Mouse (Mus musculus): ENCODE results near the gene Fmn2.

Gene Fmn2

GRCm38 (mm10) chr1:174501661-174502030 lies at the start of gene Fmn2:
Gene Fmn2 (plus strand): TSS chr1:174501825.
- no peak for DNase-seq (ENCODE audit: low read depth in 2 of 2, low spot score in 2 of 2)

GRCm38 (mm10) chr1:174455100-174455499 lies 46.5 kb upstream of the Fmn2 start:
- no peak for DNase-seq (ENCODE audit: low read depth in 2 of 2, low spot score in 2 of 2)

GRCm38 (mm10) chr1:174465385-174465784 lies 36.2 kb upstream of the Fmn2 start:
- DNase-seq (ENCODE audit: low read depth in 2 of 2, low spot score in 2 of 2) = no peak

- no peak for DNase-seq (ENCODE audit: low read depth in 2 of 2, low spot score in 2 of 2)
These were observed 35.4 kb upstream of the Fmn2 start for GRCm38 (mm10) chr1:174466240-174466639.

- no peak for DNase-seq (ENCODE audit: low read depth in 2 of 2, low spot score in 2 of 2)
These were observed 31.9 kb upstream of the Fmn2 start for GRCm38 (mm10) chr1:174469736-174470135.

DNA sequence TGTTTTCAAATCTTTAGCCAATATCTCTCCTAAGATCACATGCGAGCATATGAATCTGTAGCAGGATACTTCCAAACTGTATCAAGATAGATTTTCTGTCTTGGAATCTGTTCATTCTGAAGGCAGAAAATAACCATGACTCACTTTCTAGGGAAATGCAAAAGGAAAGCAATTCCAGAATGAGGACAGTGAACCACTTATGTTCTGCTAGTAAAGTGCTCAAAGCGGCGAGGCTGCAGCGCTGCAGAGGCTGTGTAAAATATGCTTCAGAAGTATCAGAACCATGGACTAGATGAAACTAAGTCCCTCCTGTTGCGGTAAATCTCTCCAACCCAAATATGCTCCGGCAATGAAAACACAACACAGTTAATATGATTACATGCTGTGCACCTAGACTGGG lies 19.1 kb upstream of the Fmn2 start:
- DNase-seq (ENCODE audit: low read depth in 2 of 2, low spot score in 2 of 2) = no peak

- DNase-seq (ENCODE audit: low read depth in 2 of 2, low spot score in 2 of 2) = no peak
These were observed 1.6 kb upstream of the Fmn2 start for GRCm38 (mm10) chr1:174500064-174500463.

GRCm38 (mm10) chr1:174501011-174501410 lies 614 bp upstream of the Fmn2 start:
- no peak for DNase-seq (ENCODE audit: low read depth in 2 of 2, low spot score in 2 of 2)

DNA sequence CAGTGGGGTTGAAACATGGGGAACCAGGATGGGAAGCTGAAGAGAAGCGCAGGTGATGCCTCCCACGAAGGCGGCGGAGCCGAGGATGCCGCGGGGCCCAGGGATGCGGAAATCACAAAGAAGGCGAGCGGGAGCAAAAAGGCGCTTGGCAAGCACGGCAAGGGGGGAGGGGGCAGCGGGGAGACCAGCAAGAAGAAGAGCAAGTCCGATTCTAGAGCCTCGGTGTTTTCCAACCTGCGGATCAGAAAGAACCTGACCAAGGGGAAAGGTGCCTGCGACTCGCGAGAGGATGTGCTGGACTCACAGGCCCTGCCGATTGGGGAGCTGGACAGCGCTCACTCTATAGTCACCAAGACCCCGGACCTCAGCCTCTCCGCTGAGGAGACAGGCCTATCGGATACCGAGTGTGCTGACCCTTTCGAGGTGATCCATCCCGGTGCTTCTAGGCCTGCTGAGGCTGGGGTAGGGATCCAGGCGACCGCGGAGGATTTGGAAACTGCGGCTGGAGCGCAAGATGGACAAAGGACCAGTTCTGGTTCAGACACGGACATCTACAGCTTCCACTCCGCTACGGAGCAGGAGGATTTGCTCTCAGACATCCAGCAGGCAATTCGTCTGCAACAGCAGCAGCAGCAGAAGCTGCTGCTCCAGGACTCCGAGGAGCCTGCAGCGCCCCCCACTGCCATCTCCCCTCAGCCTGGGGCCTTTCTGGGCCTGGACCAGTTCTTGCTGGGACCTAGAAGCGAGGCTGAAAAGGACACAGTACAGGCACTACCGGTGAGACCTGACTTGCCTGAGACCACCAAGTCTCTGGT lies 613 bp downstream of the Fmn2 start:
- DNase-seq (ENCODE audit: low read depth in 2 of 2, low spot score in 2 of 2) = no peak

- DNase-seq (ENCODE audit: low read depth in 2 of 2, low spot score in 2 of 2) = no peak
These were observed 1.5 kb downstream of the Fmn2 start for GRCm38 (mm10) chr1:174502846-174503745.

- no peak for DNase-seq (ENCODE audit: low read depth in 2 of 2, low spot score in 2 of 2)
These were observed 7.0 kb downstream of the Fmn2 start for GRCm38 (mm10) chr1:174508571-174509110.

DNA sequence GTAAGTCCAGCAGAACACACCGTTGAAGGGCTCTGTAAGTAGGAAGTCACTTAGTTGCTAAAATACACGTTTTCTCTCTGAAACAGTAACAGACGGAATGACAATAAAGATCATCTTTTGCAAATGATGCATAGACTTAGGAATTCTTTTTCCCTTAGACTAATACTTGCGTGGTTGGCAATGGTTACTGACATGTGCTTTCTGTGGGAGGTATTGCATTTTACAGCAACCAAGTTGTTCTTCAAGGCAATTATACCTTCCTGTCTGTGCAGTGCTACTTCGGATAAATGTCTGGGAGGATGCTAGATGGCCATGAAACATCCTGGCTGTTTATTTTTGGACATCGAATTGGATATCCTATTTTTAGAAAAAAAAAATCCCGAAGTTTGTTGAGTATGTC lies 11.8 kb downstream of the Fmn2 start:
- DNase-seq (ENCODE audit: low read depth in 2 of 2, low spot score in 2 of 2) = no peak

GRCm38 (mm10) chr1:174521976-174522770 lies 20.5 kb downstream of the Fmn2 start:
- DNase-seq (ENCODE audit: low read depth in 2 of 2, low spot score in 2 of 2) = no peak

DNA sequence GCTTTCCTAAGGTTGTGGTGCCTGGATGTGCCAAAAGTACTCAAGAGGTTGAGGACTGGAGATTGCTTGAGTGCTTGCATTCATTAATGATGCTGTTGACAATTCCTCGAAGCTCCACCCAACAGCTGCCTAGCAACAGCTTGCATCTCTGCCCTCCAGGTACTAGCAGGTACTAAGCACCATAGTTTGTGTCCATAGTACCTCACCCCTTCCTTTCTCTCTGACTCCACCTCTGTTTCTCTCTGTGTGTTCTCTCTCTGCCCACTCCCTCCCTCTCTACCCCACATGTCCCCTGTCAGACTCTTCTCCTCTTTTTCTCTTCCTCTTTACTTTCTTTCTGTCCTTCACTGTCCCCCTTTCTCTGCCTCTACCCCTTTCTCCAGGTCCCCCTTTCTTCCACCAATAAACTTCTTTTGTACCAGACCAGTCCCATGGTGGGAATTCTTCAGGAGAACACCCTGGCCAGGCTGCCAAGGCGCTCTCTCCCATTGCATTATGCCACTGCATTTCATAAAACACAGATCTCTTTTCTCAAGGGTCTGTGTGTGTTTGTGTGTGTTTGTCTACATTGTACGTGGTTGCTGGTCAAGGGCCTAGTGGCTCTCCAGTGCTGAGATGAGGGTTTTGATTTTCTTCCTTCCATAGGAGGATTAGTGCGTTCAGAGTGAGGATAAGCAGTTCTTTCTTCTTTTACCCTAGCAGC lies 21.3 kb downstream of the Fmn2 start:
- DNase-seq (ENCODE audit: low read depth in 2 of 2, low spot score in 2 of 2) = no peak

- no peak for DNase-seq (ENCODE audit: low read depth in 2 of 2, low spot score in 2 of 2)
These were observed 21.8 kb downstream of the Fmn2 start for GRCm38 (mm10) chr1:174523512-174523828.

DNA sequence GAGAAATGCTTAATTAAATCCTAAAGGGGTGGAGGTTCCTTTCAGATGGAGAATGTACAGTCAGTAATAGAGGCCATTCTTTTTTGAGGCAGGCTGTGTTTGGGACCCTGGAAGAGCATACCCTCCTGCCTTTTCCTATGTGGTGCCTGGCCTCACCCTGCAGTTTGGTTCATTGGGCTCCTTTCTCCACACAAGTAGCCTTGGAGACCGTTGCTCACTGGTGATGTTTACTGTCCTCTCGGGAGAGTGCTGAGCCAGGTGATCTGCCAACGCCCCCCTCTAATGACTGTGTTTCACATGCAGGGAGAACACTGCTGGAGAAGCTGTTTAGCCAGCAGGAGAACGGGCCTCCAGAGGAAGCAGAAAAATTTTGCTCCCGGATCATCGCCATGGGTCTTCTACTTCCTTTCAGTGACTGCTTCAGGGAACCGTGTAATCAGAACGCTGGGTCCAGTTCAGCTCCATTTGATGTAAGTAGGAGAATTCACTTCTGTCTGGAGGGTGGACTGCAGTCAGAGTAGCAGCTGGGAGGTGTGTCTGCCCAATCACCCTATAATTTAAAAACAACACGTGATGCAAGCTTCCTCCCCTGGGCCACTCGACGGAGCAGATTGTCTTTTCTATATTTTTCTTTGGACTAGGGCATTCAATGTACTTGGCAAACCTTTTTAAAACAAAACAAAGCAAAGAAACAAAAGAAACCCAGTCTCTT lies 35.3 kb downstream of the Fmn2 start:
- DNase-seq (ENCODE audit: low read depth in 2 of 2, low spot score in 2 of 2) = no peak

GRCm38 (mm10) chr1:174537491-174537890 lies 35.9 kb downstream of the Fmn2 start:
- no peak for DNase-seq (ENCODE audit: low read depth in 2 of 2, low spot score in 2 of 2)

DNA sequence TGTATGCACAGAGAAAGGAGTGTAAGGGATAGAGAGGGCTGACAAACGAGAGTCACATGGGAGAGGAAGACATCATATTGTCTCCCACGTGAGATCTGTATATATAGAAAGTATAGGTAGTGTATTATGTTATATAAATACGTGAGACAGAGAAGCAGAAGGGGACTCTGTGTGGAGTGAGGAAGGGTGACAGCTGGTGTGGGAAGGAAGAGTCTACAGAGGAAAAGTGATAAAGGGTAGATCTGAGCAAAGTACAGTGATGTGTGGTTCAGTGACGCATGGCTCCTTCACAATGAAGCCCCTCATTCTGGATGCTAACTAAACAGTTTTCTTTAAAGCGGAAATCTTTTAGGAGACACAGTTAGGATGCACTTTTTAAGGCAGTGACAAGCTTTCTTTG lies 46.7 kb downstream of the Fmn2 start:
- no peak for DNase-seq (ENCODE audit: low read depth in 2 of 2, low spot score in 2 of 2)

GRCm38 (mm10) chr1:174553272-174554007 lies 51.8 kb downstream of the Fmn2 start:
- DNase-seq (ENCODE audit: low read depth in 2 of 2, low spot score in 2 of 2) = no peak

Data from CD8-positive naive resting alpha-beta T cell, adult 2 months (primary cell).